Mouse (Mus musculus) WW6 (cell line): ENCODE results near the gene Gm3952.
A peak's percentile ranks its signal among the peaks of the same experiment; 100 is the strongest.

Source experiments
- DNase-seq: peaks from one replicate; pipeline ENCODE4 v3.0.0-alpha.2; 2013; ENCODE audit warnings: low read depth, low spot score

Gm3952 gene

DNA sequence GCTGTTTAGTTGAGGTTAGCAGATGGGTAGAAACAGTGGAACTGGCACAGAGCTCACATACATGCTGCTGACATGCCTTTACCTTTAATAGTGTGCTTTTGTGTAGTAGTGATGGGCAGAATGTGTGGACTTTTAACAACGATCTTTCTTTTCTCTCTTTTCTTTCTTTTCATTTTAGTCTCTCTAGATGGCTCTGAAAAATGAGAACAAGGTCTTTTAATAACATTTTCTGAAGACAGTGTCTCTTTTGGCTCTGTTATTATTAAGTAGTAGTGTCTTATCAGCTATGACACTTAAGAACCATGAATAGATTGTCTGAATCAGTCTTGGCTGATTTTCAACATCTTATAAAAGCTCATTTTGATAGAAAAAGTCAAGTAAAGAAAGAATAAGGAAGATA, at the start of gene Gm3952:
TSS of gene Gm3952 (minus strand) at position 101 of the 400 bp plus-strand sequence.
- no peak for DNase-seq

DNA sequence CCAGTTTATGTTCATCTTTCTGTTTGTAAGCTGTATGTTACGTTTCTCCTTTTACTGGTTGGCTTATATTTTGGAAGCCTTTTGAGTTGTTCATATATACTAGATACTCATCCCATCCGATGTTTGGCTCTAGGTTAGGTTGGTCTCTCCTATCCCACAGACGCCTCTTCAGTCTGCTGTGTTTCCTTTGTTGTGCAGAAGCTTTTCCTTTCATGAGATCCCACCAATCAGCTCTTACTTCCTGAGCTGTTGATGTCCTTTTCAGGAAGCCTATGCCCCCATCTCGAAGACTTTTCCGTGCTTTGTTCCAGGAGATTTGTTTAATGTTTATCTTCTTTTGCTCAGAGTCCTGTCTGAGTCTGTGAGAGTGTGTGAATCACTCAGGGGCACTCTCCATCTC, 45.3 kb upstream of the Gm3952 start:
- no peak for DNase-seq

DNA sequence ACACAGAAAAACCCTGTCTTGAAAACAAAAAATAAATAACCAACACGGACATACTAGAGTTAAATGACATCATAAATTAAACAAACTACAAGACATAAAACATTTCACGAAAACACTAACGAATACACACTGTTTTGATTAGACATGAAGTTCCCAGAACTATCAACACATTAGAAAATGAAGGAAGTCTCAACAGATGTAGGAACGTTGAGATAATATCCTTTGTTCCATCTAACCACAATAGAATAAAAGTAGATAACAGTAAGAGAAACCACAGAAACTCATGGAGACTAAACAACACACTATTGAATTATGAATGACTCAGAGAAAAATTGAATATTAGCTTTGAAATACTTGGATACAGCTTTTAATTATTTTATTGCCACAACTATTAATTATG, 14.0 kb upstream of the Gm3952 start:
- DNase-seq: no peak

DNA sequence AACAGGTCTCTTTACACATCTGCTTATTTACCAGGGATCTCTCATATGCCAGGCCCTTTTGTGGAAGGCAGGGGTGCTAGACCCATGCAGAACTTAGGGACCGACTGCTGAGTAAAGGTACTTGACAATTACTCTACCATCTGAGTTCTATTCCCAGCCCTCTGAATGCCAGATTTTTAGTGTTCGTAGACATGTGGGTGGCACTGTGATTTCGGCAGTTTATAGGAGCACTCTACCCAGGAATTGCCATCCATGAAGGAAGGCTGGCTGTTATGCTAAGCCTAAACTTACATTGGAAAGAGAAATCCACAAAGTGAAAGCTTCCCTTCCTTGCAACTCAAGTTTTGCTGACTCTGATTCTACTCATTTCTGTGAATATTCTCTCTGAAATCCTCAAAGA, 62.8 kb downstream of the Gm3952 start:
- no peak for DNase-seq

DNA sequence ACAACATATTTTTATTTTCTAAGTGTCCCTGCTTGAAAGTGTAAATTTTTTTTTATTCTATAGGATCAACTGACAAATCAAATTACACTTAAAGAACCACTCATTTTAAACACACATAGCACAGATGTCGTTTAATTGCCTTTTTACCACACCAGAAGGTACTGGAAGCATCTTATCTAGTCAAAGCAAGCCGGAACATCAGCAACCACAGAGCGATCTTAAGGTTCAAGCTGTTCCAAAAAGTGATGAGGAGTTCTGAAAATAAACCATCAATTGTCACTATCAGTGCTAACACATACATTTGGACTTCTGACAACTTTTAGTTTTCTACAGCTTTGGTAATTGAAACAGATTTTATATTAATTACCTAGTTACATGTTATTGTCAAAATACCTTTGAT, 64.4 kb downstream of the Gm3952 start:
- no peak for DNase-seq

DNA sequence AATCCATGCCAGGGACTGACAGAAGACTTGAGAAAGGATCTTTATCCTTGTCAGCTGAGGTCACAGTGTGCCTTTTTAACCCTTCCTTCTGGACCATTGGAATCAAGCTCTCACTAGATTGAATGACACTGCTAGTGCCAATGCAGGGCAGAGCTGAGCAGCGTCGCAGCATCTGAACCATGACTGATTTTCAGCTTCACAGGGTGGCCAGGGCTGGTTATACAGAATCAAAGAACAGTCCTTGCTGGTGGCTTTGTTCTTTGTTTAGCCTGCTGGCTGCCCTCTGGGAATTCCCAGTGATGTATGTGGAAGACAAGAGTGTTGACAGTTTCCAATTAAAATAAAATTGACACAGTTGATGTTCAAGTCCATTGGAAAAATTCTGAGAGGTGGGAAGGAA, 66.2 kb downstream of the Gm3952 start:
- no peak for DNase-seq

DNA sequence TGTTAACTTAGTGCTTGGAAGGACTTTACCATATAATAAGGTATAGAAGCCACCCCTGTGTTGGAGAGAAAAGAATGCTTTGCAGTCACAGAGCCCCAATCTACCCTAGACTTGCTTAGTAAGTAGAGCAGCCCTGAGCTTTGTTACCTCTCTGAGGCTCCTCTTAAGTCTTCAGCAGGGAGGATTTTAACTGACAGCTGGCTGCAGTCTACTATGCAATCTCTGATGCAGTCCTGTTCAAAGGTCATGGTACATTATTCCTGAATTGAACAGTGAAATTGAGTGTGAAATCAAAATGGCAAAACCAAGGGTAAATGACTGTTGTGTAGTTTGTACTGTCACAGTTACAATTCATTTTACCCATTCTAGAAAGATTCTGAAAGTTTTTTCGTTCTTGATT, 71.3 kb downstream of the Gm3952 start:
- DNase-seq: no peak

DNA sequence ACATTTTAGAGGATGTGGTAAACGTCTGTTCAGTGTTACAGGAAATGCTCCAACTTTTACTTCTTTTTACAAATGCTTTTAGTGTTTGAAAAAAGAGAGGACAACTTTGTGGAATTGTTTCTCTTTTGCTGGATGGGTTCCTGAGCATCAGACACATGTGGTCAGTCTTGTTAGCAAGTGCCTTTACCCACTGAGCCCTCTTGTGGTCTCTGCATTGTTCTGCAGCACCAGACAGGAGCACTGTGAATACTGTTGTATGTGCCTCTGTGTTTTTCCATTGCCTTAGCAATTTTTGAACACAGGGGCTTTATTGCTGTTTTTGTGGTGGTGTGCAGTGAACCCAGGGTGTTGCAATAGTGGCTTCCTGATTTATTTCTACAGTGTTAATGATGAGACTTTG, 73.7 kb downstream of the Gm3952 start:
- DNase-seq: peak; percentile 18

DNA sequence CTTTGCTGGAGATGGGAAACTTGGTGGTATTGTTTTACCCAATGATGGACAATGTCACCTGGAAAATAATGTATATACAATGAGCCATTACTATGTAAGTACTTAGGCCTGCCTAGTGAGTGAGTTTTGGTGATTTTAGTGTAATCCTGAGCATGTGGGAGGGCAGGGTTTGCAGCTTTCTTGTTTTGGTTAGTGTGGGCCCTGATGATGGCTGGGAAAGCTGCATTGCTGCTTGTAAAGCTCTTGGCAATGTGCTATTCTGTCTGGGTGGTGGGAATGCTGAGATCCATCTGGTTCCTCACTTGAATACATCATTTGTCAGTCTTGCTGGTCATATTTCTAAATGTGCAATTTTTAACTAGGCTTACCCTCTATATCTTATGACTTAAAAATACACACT, 82.3 kb downstream of the Gm3952 start:
- no peak for DNase-seq

DNA sequence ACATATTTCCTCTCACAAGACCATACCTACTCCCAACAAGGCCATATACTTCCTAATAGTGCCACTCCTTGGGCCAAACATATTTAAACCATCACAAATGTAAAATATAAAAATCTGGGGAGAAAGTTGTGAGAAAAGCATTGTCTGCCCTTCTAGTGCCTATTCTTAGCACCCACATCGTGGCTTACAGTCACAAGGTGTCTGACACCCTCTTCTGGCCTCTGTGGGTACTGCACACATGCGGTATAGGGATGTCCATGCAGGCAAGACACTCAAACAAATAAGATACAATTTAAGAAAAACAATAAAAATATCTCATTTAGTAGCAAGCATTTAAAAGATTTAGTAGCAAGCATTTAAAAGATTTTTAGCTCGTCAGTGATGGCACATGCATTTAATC, 89.2 kb downstream of the Gm3952 start:
- DNase-seq: peak; percentile 46

DNA sequence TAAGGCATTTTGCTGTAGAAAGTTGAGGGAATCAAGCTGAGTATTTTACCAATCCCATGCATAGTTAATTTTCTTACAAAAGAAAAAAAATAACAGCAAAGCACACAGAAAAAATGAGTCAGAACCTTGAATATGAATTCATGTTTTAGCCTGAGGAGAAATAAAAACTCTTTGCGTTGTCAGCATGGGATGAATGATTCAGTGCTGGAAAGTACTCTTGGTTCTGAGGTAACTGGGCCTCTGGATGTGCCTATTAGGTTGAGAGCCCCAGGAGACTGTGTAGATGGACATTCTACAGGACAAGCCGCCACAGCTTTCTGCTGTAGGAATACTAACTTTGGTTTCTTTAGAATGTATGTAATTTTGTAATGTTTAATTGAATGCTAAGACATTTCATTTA, 93.7 kb downstream of the Gm3952 start:
- DNase-seq: no peak

DNA sequence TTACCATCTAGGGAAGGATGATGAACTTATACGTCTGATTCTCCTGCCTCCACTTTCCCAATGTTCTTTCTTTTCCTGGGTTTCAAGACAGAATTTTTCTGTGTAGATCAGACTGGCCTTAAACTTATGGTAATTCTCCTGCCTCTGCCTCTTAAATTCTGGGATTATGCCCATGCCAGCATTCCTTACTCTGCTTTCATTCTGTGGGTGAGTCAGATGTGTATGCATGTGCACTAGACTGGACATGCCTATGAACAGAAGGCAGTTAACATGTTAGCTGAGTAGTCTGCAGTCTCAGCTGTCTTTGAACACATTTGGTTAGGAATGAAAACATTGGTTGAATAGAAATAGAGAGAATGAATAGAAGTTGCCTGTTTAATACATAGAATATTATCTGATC, 94.1 kb downstream of the Gm3952 start:
- DNase-seq: no peak

DNA sequence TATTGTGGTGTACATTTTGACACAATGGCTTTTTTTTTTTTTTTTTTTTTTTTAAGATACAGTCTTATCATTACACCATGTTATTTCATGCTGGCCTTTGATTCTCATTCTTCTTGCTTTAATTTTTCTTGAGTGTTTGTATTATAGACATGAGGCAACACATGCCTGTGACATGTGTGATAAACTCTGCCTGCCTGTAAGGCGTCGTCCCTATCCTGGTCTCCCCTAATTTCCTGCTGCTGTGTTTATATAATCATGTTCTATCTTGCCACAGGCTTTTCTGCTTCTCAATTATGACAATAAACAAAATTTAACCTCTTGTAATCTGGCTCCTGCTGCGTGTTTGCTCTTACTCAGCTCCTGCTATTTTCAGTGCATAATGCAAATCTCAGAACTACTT, 100.5 kb downstream of the Gm3952 start:
- no peak for DNase-seq

DNA sequence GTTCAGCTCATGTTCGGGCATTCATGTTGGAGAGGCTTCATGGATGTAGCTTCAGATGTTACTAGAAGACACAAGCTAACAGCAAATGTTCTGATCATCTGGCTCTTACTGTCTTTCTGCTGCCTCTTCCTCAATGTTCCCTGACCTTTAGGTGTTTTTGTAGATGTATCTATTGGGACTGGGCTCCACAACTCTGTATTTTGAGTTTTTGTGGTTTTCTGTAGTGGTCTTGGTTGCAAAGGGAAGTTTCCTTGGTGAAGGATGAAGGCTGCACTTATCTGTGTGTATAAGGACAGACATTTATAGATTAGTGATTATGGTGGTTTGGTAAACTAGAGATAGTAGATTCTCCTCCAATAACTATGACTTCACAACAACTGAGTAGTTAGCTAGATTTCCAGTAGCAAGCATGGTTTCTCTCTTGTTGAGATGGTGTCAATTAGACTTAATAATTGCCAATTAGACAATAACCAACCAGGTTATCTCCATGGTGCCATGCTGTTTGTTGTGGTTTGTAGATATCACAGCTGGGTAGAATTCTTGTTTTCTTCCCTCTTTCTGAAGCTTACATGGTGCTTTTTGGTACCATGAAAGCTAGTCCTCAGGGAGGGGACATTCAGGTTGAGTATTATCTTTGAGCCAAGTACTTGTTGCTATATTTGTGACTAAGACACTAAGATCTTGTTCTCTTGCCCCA, 101.6 kb downstream of the Gm3952 start:
- DNase-seq: no peak
